Mouse (Mus musculus) brain, adult 2 months (tissue): Measurements from ENCODE around the gene Rbks.
A peak's percentile ranks its signal among the peaks of the same experiment; 100 is the strongest.
"Not testable (repeated sequence)": the region's sequence is repeated elsewhere in the genome, so short reads cannot be mapped to it uniquely, and the experiment has no call there.

Experiments
- DNase-seq: peaks from one replicate; pipeline ENCODE4 v3.0.0; 2011; ENCODE audit warnings: low read depth, low spot score

Rbks gene

GRCm38 (mm10) chr5:31678000-31678399 is 19.4 kb downstream of the Rbks start:
- no peak for DNase-seq

- no peak for DNase-seq
These were observed 24.0 kb downstream of the Rbks start for GRCm38 (mm10) chr5:31673431-31673830.

GRCm38 (mm10) chr5:31671137-31671536 is 26.3 kb downstream of the Rbks start:
- peak; percentile 9 for DNase-seq

GRCm38 (mm10) chr5:31669984-31670383 is 27.4 kb downstream of the Rbks start:
- no peak for DNase-seq

- no peak for DNase-seq
These were observed 29.0 kb downstream of the Rbks start for GRCm38 (mm10) chr5:31668325-31668968.

- no peak for DNase-seq
These were observed 31.3 kb downstream of the Rbks start for GRCm38 (mm10) chr5:31666176-31666575.

GRCm38 (mm10) chr5:31655688-31656190 is 41.7 kb downstream of the Rbks start:
- DNase-seq: no peak

- DNase-seq: no peak
These were observed 46.7 kb downstream of the Rbks start for GRCm38 (mm10) chr5:31650518-31651288.

- DNase-seq: no peak
These were observed 50.1 kb downstream of the Rbks start for GRCm38 (mm10) chr5:31647327-31647726.

- DNase-seq: no peak
These were observed 50.9 kb downstream of the Rbks start for GRCm38 (mm10) chr5:31646574-31646973.

GRCm38 (mm10) chr5:31645798-31646197 is 51.6 kb downstream of the Rbks start:
- no peak for DNase-seq

GRCm38 (mm10) chr5:31644847-31645246 is 52.6 kb downstream of the Rbks start:
- DNase-seq: peak; percentile 28

GRCm38 (mm10) chr5:31644272-31644671 is 53.2 kb downstream of the Rbks start:
- no peak for DNase-seq

GRCm38 (mm10) chr5:31642300-31642699 is 55.1 kb downstream of the Rbks start:
- DNase-seq: no peak

GRCm38 (mm10) chr5:31640542-31640941 is 56.9 kb downstream of the Rbks start:
- DNase-seq: no peak

GRCm38 (mm10) chr5:31636636-31637253 is 60.7 kb downstream of the Rbks start:
- DNase-seq: no peak

GRCm38 (mm10) chr5:31634679-31635078 is 62.7 kb downstream of the Rbks start:
- no peak for DNase-seq

- no peak for DNase-seq
These were observed 63.3 kb downstream of the Rbks start for GRCm38 (mm10) chr5:31634161-31634560.

- not testable (repeated sequence) for DNase-seq
These were observed 66.3 kb downstream of the Rbks start for GRCm38 (mm10) chr5:31631169-31631568.

GRCm38 (mm10) chr5:31630064-31630463 is 67.4 kb downstream of the Rbks start:
- DNase-seq: no peak

GRCm38 (mm10) chr5:31628555-31628954 is 68.9 kb downstream of the Rbks start:
- no peak for DNase-seq
